Mouse (Mus musculus) retina, adult 2 months (tissue): ENCODE results near the gene Styxl1.

Experiments used
- DNase-seq: peaks from one replicate; pipeline ENCODE4 v3.0.0-alpha.2; 2012; ENCODE audit warnings: low read depth, low spot score

The Styxl1 gene

DNA sequence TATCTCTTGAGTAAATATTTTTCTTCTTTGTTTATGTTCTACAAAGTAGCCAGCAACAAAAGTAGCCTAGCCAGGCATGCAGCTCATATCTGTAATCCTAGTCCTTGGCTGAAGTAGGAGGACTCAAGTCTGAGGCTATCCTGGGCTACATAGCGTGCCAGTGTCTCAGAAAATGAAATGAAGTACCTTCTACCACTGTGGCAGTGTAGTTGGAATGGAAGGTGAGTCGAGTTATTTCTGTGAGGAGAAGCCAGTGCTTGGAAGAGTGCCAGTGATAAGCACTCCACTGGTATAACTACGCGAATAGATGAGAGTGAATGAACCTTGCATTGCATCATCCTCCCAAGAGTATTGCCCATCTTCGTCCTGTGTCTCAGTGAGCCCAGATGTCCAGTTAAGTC, 80.5 kb downstream of the Styxl1 start:
- no peak for DNase-seq
